Mouse (Mus musculus) heart, embryonic 15.5 days (tissue): ENCODE data around the gene Med21. TPM values are rescaled to one million over a fixed set of nuclear protein-coding genes. Genes with fewer than 3 reads are reported as not detected.

Experiments
- ATAC-seq: fragments of 200-750 bp; cut with Nextera tagmentation; replicated peaks from 2 replicates; pipeline ENCODE4 v1.8.0; 2017; ENCODE audit warnings: low read depth, moderate TSS enrichment; ENCODE audit not compliant: insufficient number of reproducible peaks, insufficient read depth, low FRiP score
- H3K27ac ChIP-seq: fragments of 300-500 bp; sonication (generic); 2 replicates; pipeline ENCODE4 v1.5.1; 2015; ENCODE audit warnings: mild to moderate bottlenecking, inconsistent platforms
- H3K27me3 ChIP-seq: fragments of 300-500 bp; sonication (generic); 2 replicates; pipeline ENCODE4 v1.6.1; 2015; ENCODE audit warnings: inconsistent platforms
- H3K36me3 ChIP-seq: fragments of 300-500 bp; sonication (generic); 2 replicates; pipeline ENCODE4 v1.6.1; 2015; ENCODE audit warnings: mild to moderate bottlenecking, inconsistent platforms
- H3K4me1 ChIP-seq: fragments of 300-500 bp; sonication (generic); replicated peaks from 2 replicates; pipeline ENCODE4 v1.6.1; 2015; ENCODE audit warnings: inconsistent platforms
- H3K4me2 ChIP-seq: fragments of 300-500 bp; sonication (generic); 2 replicates; pipeline ENCODE4 v1.6.1; 2015; ENCODE audit warnings: inconsistent platforms, mild to moderate bottlenecking, moderate library complexity
- H3K4me3 ChIP-seq: fragments of 300-500 bp; sonication (generic); 2 replicates; pipeline ENCODE4 v1.5.1; 2015; ENCODE audit warnings: mild to moderate bottlenecking, inconsistent platforms
- H3K9ac ChIP-seq: fragments of 300-500 bp; sonication (generic); 2 replicates; pipeline ENCODE4 v1.6.1; 2015; ENCODE audit warnings: mild to moderate bottlenecking, inconsistent platforms
- H3K9me3 ChIP-seq: fragments of 300-500 bp; sonication (generic); replicated peaks from 2 replicates; pipeline ENCODE4 v1.6.1; 2016; ENCODE audit warnings: inconsistent platforms
- WGBS: fragments of 180-500 bp; shearing (Covaris S2); methylation state at CpG from one replicate; pipeline ENCODE4 v1.1.7; 2015; ENCODE audit warnings: mixed read lengths; 5-methylcytosine and 5-hydroxymethylcytosine counted together
- polyA plus RNA-seq: library from polyadenylated mRNA; unstranded; fragments of >200 nt; fragmentation: Nextera tagmentation; extraction: Ambion mirVana; gene quantifications from 2 replicates; pipeline ENCODE4 v1.2.1, GENCODE M21; 2015

Med21 gene
- polyA plus RNA-seq, 1 experiment from 2014 or later = 140 TPM

GRCm38 (mm10) chr6:146685781-146686308 lies 43.5 kb downstream of the Med21 start:
- peak; percentile 90 for ATAC-seq
- Histone ChIP-seq H3K27ac (peak overlapping the region; percentile 92), H3K4me3 (no peak overlapping the region), H3K27me3 (no peaks in the 10 kb centered on the region), H3K4me1 (peaks cover 39% of the 10 kb centered on the region), H3K9me3 (no peaks in the 10 kb centered on the region), H3K4me2 (peak overlapping the region; percentile 41), H3K9ac (no peak overlapping the region), H3K36me3 (no peaks in the 10 kb centered on the region)
- WGBS = 24% methylated on average over 17 of the region's 17 CpGs

- Histone ChIP-seq H3K4me1 (peaks cover 39% of the 10 kb centered on the region), H3K9me3 (no peaks in the 10 kb centered on the region), H3K4me2 (peak overlapping the region; percentile 41), H3K27me3 (no peaks in the 10 kb centered on the region), H3K36me3 (no peaks in the 10 kb centered on the region), H3K27ac (peak overlapping the region; percentile 92), H3K9ac (no peak overlapping the region), H3K4me3 (no peak overlapping the region)
- WGBS = 40% methylated on average over 5 of the region's 5 CpGs
- ATAC-seq = peak; percentile 47; the same call in 1 of the 2 replicates
These were observed 44.3 kb downstream of the Med21 start for GRCm38 (mm10) chr6:146686463-146687196.

GRCm38 (mm10) chr6:146688010-146688409 lies 45.7 kb downstream of the Med21 start:
- Histone ChIP-seq H3K4me2 (no peak overlapping the region), H3K4me1 (peaks cover 35% of the 10 kb centered on the region), H3K9ac (no peak overlapping the region), H3K4me3 (no peak overlapping the region), H3K27ac (no peak overlapping the region), H3K27me3 (no peaks in the 10 kb centered on the region), H3K36me3 (no peaks in the 10 kb centered on the region), H3K9me3 (no peaks in the 10 kb centered on the region)
- no peak for ATAC-seq
- 83% methylated on average over 7 of the region's 7 CpGs for WGBS

- Histone ChIP-seq H3K9me3 (no peaks in the 10 kb centered on the region), H3K4me2 (no peak overlapping the region), H3K4me3 (no peak overlapping the region), H3K27ac (no peak overlapping the region), H3K9ac (no peak overlapping the region), H3K36me3 (no peaks in the 10 kb centered on the region), H3K27me3 (no peaks in the 10 kb centered on the region), H3K4me1 (peaks cover 26% of the 10 kb centered on the region)
- WGBS = 85% methylated on average over 5 of the region's 5 CpGs
- ATAC-seq = no peak
These were observed 46.5 kb downstream of the Med21 start for GRCm38 (mm10) chr6:146688861-146689260.

- WGBS = 60% methylated on average over 5 of the region's 5 CpGs
- ATAC-seq = no peak
- H3K27me3 ChIP-seq = no peaks in the 10 kb centered on the region
These were observed 55.4 kb downstream of the Med21 start for GRCm38 (mm10) chr6:146697767-146698166.

GRCm38 (mm10) chr6:146698376-146698775 lies 56.0 kb downstream of the Med21 start:
- Histone ChIP-seq H3K27me3 (no peaks in the 10 kb centered on the region), H3K4me2 (no peak overlapping the region), H3K9me3 (no peaks in the 10 kb centered on the region), H3K4me1 (peaks cover 2% of the 10 kb centered on the region; the same call in 1 of the 2 replicates), H3K9ac (no peak overlapping the region), H3K27ac (no peak overlapping the region), H3K4me3 (no peak overlapping the region), H3K36me3 (no peaks in the 10 kb centered on the region)
- 92% methylated on average over 4 of the region's 4 CpGs for WGBS
- no peak for ATAC-seq

More at GRCm38 (mm10) chr6:146697767-146698166, 55.4 kb downstream of the Med21 start:
- H3K36me3 ChIP-seq = no peaks in the 10 kb centered on the region
- H3K27ac ChIP-seq = no peak overlapping the region
- peaks cover 2% of the 10 kb centered on the region; the same call in 1 of the 2 replicates for H3K4me1 ChIP-seq
- H3K4me2 ChIP-seq = no peak overlapping the region
- no peak overlapping the region for H3K4me3 ChIP-seq
- H3K9me3 ChIP-seq = no peaks in the 10 kb centered on the region
- H3K9ac ChIP-seq = no peak overlapping the region

Other genes with a start within 250 kb of the Med21 start
- gene Itpr2, start 140.3 kb upstream of the Med21 start, polyA plus RNA-seq = 39.2 and 49.5 TPM in 2 replicates
- gene Fgfr1op2, start 65.3 kb upstream of the Med21 start, polyA plus RNA-seq = 77.7 and 88.3 TPM in 2 replicates
- 47.0 and 49.4 TPM in 2 replicates for gene Ints13, start 64.7 kb upstream of the Med21 start, polyA plus RNA-seq
- 32.8 and 38.6 TPM in 2 replicates for gene Tm7sf3, start 277 bp downstream of the Med21 start, polyA plus RNA-seq
- gene Stk38l, start 82.4 kb downstream of the Med21 start, polyA plus RNA-seq = 28.5 and 32.0 TPM in 2 replicates
- 2.6 and 3.3 TPM in 2 replicates for gene Arntl2, start 153.5 kb downstream of the Med21 start, polyA plus RNA-seq
- 0.53 TPM in 1 of 2 replicates, not detected in the other for gene Smco2, start 207.6 kb downstream of the Med21 start, polyA plus RNA-seq
- gene Ppfibp1, start 245.9 kb downstream of the Med21 start, polyA plus RNA-seq = 50.5 and 50.8 TPM in 2 replicates